Mouse (Mus musculus): Measurements from ENCODE around the gene Zfyve19.

Zfyve19 gene

GRCm38 (mm10) chr2:119250826-119251478 is 42.5 kb downstream of the Zfyve19 start:
- peak; percentile 78 to 93 for DNase-seq (ENCODE audit: low spot score in 2 of 2)

GRCm38 (mm10) chr2:119254976-119255375 is 46.6 kb downstream of the Zfyve19 start:
- no peak for DNase-seq (ENCODE audit: low spot score in 2 of 2)

- DNase-seq (ENCODE audit: low spot score in 2 of 2): no peak
Observed at GRCm38 (mm10) chr2:119260518-119260917, 52.1 kb downstream of the Zfyve19 start.

GRCm38 (mm10) chr2:119261326-119261725 is 52.9 kb downstream of the Zfyve19 start:
- DNase-seq (ENCODE audit: low spot score in 2 of 2): no peak

GRCm38 (mm10) chr2:119262978-119263377 is 54.6 kb downstream of the Zfyve19 start:
- peak in 1 of 2 experiments; percentile 36 for DNase-seq (ENCODE audit: low spot score in 2 of 2)

GRCm38 (mm10) chr2:119263813-119264212 is 55.4 kb downstream of the Zfyve19 start:
- DNase-seq (ENCODE audit: low spot score in 2 of 2): no peak
